Mouse (Mus musculus): ENCODE data around the gene Slc8a1. TPM values are rescaled to one million over a fixed set of nuclear protein-coding genes. Genes with fewer than 3 reads are reported as not detected.
A peak's percentile ranks its signal among the peaks of the same experiment; 100 is the strongest.

The Slc8a1 gene
- polyA plus RNA-seq, 1 experiment from 2014 or later = 83.6 TPM

- H3K9ac ChIP-seq = no peak overlapping the region
- H3K36me3 ChIP-seq = no peaks in the 10 kb centered on the region; the same call in 1 of the 2 replicates
- 53% methylated on average over 9 of the region's 9 CpGs for WGBS
- peak overlapping the region; percentile 41 for H3K27ac ChIP-seq
- no peaks in the 10 kb centered on the region for H3K9me3 ChIP-seq (replicated peaks)
- no peaks in the 10 kb centered on the region for H3K27me3 ChIP-seq
- H3K4me2 ChIP-seq = no peak overlapping the region
- ATAC-seq (replicated peaks; ENCODE audit: insufficient number of reproducible peaks, insufficient read depth, low FRiP score, low read depth) = no peak
- H3K4me1 ChIP-seq (replicated peaks) = peaks cover 40% of the 10 kb centered on the region
- H3K4me3 ChIP-seq = no peak overlapping the region
These were observed 172.4 kb downstream of the Slc8a1 start for GRCm38 (mm10) chr17:81565634-81566372.

GRCm38 (mm10) chr17:81554052-81554734 is 184.0 kb downstream of the Slc8a1 start:
- Histone ChIP-seq H3K27ac (no peak overlapping the region), H3K4me2 (no peak overlapping the region), H3K9me3 (replicated peaks) (no peaks in the 10 kb centered on the region), H3K27me3 (no peaks in the 10 kb centered on the region), H3K4me3 (no peak overlapping the region), H3K9ac (no peak overlapping the region), H3K4me1 (replicated peaks) (peaks cover 15% of the 10 kb centered on the region; the same call in 1 of the 2 replicates), H3K36me3 (no peaks in the 10 kb centered on the region)
- ATAC-seq (replicated peaks; ENCODE audit: insufficient number of reproducible peaks, insufficient read depth, low FRiP score, low read depth) = no peak
- 64% methylated on average over 6 of the region's 6 CpGs for WGBS

GRCm38 (mm10) chr17:81551856-81552635 is 186.1 kb downstream of the Slc8a1 start:
- H3K36me3 ChIP-seq = no peaks in the 10 kb centered on the region
- H3K27me3 ChIP-seq = no peaks in the 10 kb centered on the region
- H3K4me1 ChIP-seq (replicated peaks) = peaks cover 21% of the 10 kb centered on the region
- WGBS = 72% methylated on average over 6 of the region's 6 CpGs
- H3K9ac ChIP-seq = no peak overlapping the region
- no peak for ATAC-seq (replicated peaks; ENCODE audit: insufficient number of reproducible peaks, insufficient read depth, low FRiP score, low read depth)
- no peak overlapping the region for H3K27ac ChIP-seq
- no peaks in the 10 kb centered on the region for H3K9me3 ChIP-seq (replicated peaks)
- no peak overlapping the region for H3K4me2 ChIP-seq
- no peak overlapping the region for H3K4me3 ChIP-seq

GRCm38 (mm10) chr17:81550864-81551263 is 187.3 kb downstream of the Slc8a1 start:
- H3K4me1 ChIP-seq (replicated peaks) = peaks cover 32% of the 10 kb centered on the region
- H3K27ac ChIP-seq = no peak overlapping the region
- WGBS = 67% methylated on average over 3 of the region's 3 CpGs
- no peaks in the 10 kb centered on the region for H3K36me3 ChIP-seq
- H3K9ac ChIP-seq = no peak overlapping the region
- H3K9me3 ChIP-seq (replicated peaks) = no peaks in the 10 kb centered on the region
- H3K4me2 ChIP-seq = no peak overlapping the region
- ATAC-seq (replicated peaks; ENCODE audit: insufficient number of reproducible peaks, insufficient read depth, low FRiP score, low read depth) = no peak
- H3K4me3 ChIP-seq = no peak overlapping the region
- no peaks in the 10 kb centered on the region for H3K27me3 ChIP-seq

GRCm38 (mm10) chr17:81548016-81548415 is 190.2 kb downstream of the Slc8a1 start:
- Histone ChIP-seq H3K4me1 (replicated peaks) (peaks cover 43% of the 10 kb centered on the region), H3K27ac (no peak overlapping the region), H3K36me3 (no peaks in the 10 kb centered on the region), H3K9ac (no peak overlapping the region), H3K4me3 (no peak overlapping the region), H3K4me2 (no peak overlapping the region), H3K27me3 (no peaks in the 10 kb centered on the region), H3K9me3 (replicated peaks) (no peaks in the 10 kb centered on the region)
- no peak for ATAC-seq (replicated peaks; ENCODE audit: insufficient number of reproducible peaks, insufficient read depth, low FRiP score, low read depth)
- WGBS = 59% methylated on average over 4 of the region's 4 CpGs

- no peaks in the 10 kb centered on the region for H3K36me3 ChIP-seq
- H3K4me3 ChIP-seq = no peak overlapping the region
- WGBS = 61% methylated on average over 6 of the region's 6 CpGs
- H3K4me1 ChIP-seq (replicated peaks) = peaks cover 47% of the 10 kb centered on the region
- no peak overlapping the region for H3K9ac ChIP-seq
- H3K9me3 ChIP-seq (replicated peaks) = no peaks in the 10 kb centered on the region
- ATAC-seq (replicated peaks; ENCODE audit: insufficient number of reproducible peaks, insufficient read depth, low FRiP score, low read depth) = no peak
- H3K27me3 ChIP-seq = no peaks in the 10 kb centered on the region
- H3K27ac ChIP-seq = 0 out of 2 replicates have a peak overlapping the region, but pooled peaks have one; percentile 7
- H3K4me2 ChIP-seq = no peak overlapping the region
These were observed 191.7 kb downstream of the Slc8a1 start for GRCm38 (mm10) chr17:81546525-81546924.

GRCm38 (mm10) chr17:81546012-81546411 is 192.2 kb downstream of the Slc8a1 start:
- H3K9ac ChIP-seq = no peak overlapping the region
- ATAC-seq (replicated peaks; ENCODE audit: insufficient number of reproducible peaks, insufficient read depth, low FRiP score, low read depth) = no peak
- no peaks in the 10 kb centered on the region for H3K9me3 ChIP-seq (replicated peaks)
- peaks cover 47% of the 10 kb centered on the region for H3K4me1 ChIP-seq (replicated peaks)
- H3K27me3 ChIP-seq = no peaks in the 10 kb centered on the region
- WGBS = 71% methylated on average over 5 of the region's 5 CpGs
- no peak overlapping the region for H3K27ac ChIP-seq
- H3K4me3 ChIP-seq = no peak overlapping the region
- no peak overlapping the region for H3K4me2 ChIP-seq
- H3K36me3 ChIP-seq = no peaks in the 10 kb centered on the region

GRCm38 (mm10) chr17:81544926-81545325 is 193.3 kb downstream of the Slc8a1 start:
- Histone ChIP-seq H3K9me3 (replicated peaks) (no peaks in the 10 kb centered on the region), H3K4me3 (no peak overlapping the region), H3K4me1 (replicated peaks) (peaks cover 47% of the 10 kb centered on the region), H3K9ac (no peak overlapping the region), H3K27ac (no peak overlapping the region), H3K36me3 (no peaks in the 10 kb centered on the region), H3K4me2 (no peak overlapping the region), H3K27me3 (no peaks in the 10 kb centered on the region)
- ATAC-seq (replicated peaks; ENCODE audit: insufficient number of reproducible peaks, insufficient read depth, low FRiP score, low read depth) = no peak
- WGBS = 62% methylated on average over 3 of the region's 3 CpGs

- H3K9ac ChIP-seq = no peak overlapping the region
- H3K4me2 ChIP-seq = no peak overlapping the region
- no peaks in the 10 kb centered on the region for H3K9me3 ChIP-seq (replicated peaks)
- H3K4me3 ChIP-seq = no peak overlapping the region
- no peaks in the 10 kb centered on the region for H3K36me3 ChIP-seq
- H3K27me3 ChIP-seq = no peaks in the 10 kb centered on the region
- WGBS = 71% methylated on average over 12 of the region's 12 CpGs
- no peak for ATAC-seq (replicated peaks; ENCODE audit: insufficient number of reproducible peaks, insufficient read depth, low FRiP score, low read depth)
- peak overlapping the region; percentile 28; the same call in 1 of the 2 replicates for H3K27ac ChIP-seq
- peaks cover 58% of the 10 kb centered on the region for H3K4me1 ChIP-seq (replicated peaks)
These were observed 195.6 kb downstream of the Slc8a1 start for GRCm38 (mm10) chr17:81542313-81543185.

GRCm38 (mm10) chr17:81538163-81539160 is 199.7 kb downstream of the Slc8a1 start:
- WGBS = 38% methylated on average over 9 of the region's 9 CpGs

More at GRCm38 (mm10) chr17:81538163-81539160, 199.7 kb downstream of the Slc8a1 start:
- Histone ChIP-seq H3K27me3 (no peaks in the 10 kb centered on the region), H3K4me1 (replicated peaks) (peaks cover 42% of the 10 kb centered on the region), H3K9me3 (replicated peaks) (no peaks in the 10 kb centered on the region), H3K27ac (peak overlapping the region; percentile 77), H3K9ac (0 out of 2 replicates have a peak overlapping the region, but pooled peaks have one; percentile 8), H3K4me3 (no peak overlapping the region), H3K36me3 (no peaks in the 10 kb centered on the region), H3K4me2 (peak overlapping the region; percentile 20)
- ATAC-seq (replicated peaks; ENCODE audit: insufficient number of reproducible peaks, insufficient read depth, low FRiP score, low read depth) = peak; percentile 28; the same call in 1 of the 2 replicates
